Mouse (Mus musculus) kidney, postnatal 0 days (tissue): ENCODE results near the gene Klrb1. TPM values are rescaled to one million over a fixed set of nuclear protein-coding genes. Genes with fewer than 3 reads are reported as not detected.

ENCODE experiments used
- ATAC-seq: fragments of 200-750 bp; cut with Nextera tagmentation; replicated peaks from 2 replicates; pipeline ENCODE4 v1.8.0; 2017; ENCODE audit warnings: low read depth, moderate number of reproducible peaks, moderate TSS enrichment, moderate library complexity; ENCODE audit not compliant: low FRiP score
- DNase-seq: peaks from one replicate; pipeline ENCODE4 v3.0.0-alpha.2; 2016; ENCODE audit warnings: low spot score
- H3K27ac ChIP-seq: fragments of 300-500 bp; sonication (generic); 2 replicates; pipeline ENCODE4 v1.5.1; 2014; ENCODE audit warnings: mild to moderate bottlenecking
- H3K27me3 ChIP-seq: fragments of 300-500 bp; sonication (generic); 2 replicates; pipeline ENCODE4 v1.6.1; 2014; ENCODE audit warnings: low read length, mixed read lengths; ENCODE audit not compliant: insufficient read depth
- H3K36me3 ChIP-seq: fragments of 300-500 bp; sonication (generic); 2 replicates; pipeline ENCODE4 v1.6.1; 2014; ENCODE audit warnings: low read length, mixed read lengths; ENCODE audit not compliant: insufficient read depth
- H3K4me1 ChIP-seq: fragments of 300-500 bp; sonication (generic); replicated peaks from 2 replicates; pipeline ENCODE4 v1.6.1; 2014; ENCODE audit warnings: antibody characterized with exemption, low read length, mixed read lengths; ENCODE audit not compliant: insufficient read depth
- H3K4me2 ChIP-seq: fragments of 300-500 bp; sonication (generic); 2 replicates; pipeline ENCODE4 v1.6.1; 2014; ENCODE audit warnings: mild to moderate bottlenecking, low read length, moderate library complexity, mixed read lengths
- H3K4me3 ChIP-seq: fragments of 300-500 bp; sonication (generic); replicated peaks from 2 replicates; pipeline ENCODE4 v1.5.1; 2014; ENCODE audit warnings: low read depth, low read length
- H3K9ac ChIP-seq: fragments of 300-500 bp; sonication (generic); 2 replicates; pipeline ENCODE4 v1.6.1; 2014; ENCODE audit warnings: low read depth, low read length
- H3K9me3 ChIP-seq: fragments of 300-500 bp; sonication (generic); replicated peaks from 2 replicates; pipeline ENCODE4 v1.6.1; 2016; ENCODE audit warnings: low read length, inconsistent platforms, mixed read lengths
- CTCF ChIP-seq: IDR thresholded peaks from 2 replicates; pipeline ENCODE4 v1.5.1; 2016; ENCODE audit warnings: antibody characterized with exemption, low read depth, mild to moderate bottlenecking, moderate library complexity
- WGBS: fragments of 180-500 bp; shearing (Covaris S2); extraction: QIAGEN DNeasy Blood & Tissue Kit; methylation state at CpG from one replicate; pipeline ENCODE4 v1.1.7; 2014; 5-methylcytosine and 5-hydroxymethylcytosine counted together
- polyA plus RNA-seq: library from polyadenylated mRNA; unstranded; fragments of >200 nt; fragmentation: Nextera tagmentation; extraction: Ambion mirVana; gene quantifications from 2 replicates; pipeline ENCODE4 v1.2.1, GENCODE M21; 2015

Gene Klrb1
- polyA plus RNA-seq, 1 experiment from 2014 or later, result not detected

DNA sequence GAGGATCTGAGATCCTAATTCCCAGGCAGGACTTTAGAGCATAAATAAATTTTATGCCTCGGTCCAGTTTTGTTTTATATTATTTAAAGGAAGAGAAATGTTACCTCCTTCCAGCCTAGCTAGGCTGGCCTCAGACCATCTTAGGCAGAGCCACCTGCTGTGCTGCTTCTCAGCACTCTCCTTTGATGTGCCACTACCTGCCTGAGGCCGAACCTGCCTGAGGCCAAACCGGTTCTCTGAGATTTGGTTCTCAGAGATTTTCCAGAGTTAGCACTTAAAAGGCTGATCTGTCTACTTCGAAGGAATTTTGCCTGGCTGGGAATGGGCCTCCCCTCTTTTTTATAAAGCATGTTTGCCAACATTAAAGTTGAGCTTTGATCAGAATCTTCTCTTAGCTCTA, 52.9 kb downstream of the Klrb1 start:
- DNase-seq (no peak), ATAC-seq (no peak)
- no peak for TF ChIP-seq CTCF
- Histone ChIP-seq H3K4me2 (no peak overlapping the region), H3K36me3 (no peaks in the 10 kb centered on the region), H3K27ac (no peak overlapping the region), H3K4me3 (no peak overlapping the region), H3K9ac (no peak overlapping the region), H3K4me1 (no peaks in the 10 kb centered on the region), H3K27me3 (no peaks in the 10 kb centered on the region), H3K9me3 (no peaks in the 10 kb centered on the region)
- whole genome bisulfite sequencing, result 55% methylated on average over 4 of the region's 4 CpGs

DNA sequence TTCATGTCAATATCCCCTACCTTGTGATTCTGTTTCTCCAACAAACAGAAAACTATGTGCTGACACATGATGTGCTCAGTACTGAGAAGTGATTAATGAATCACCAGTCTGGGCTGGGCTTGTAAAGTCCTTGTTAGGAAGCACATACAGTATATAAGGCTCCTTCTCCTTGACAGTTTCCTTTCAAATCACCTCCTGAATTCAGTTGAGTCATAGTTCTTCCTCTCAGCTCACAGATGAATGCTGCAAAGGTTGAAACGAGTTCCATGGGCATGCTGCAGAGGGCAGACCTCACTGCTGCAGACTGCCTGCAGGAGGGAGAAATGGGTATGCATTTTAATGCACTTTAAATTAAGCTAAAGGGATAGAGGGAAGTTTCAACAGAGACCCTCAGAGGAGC, 60.7 kb downstream of the Klrb1 start, which contains the start of gene Clec2h:
Clec2h (plus strand) TSS at position 180 of the 400 bp plus-strand sequence.
- ATAC-seq (peak; percentile 78), DNase-seq (peak; percentile 21)
- Histone ChIP-seq H3K4me3 (no peak within 1 kb of the TSS), H3K27ac (no peak within 1 kb of the TSS), H3K4me1 (no peaks in the 10 kb centered on the region), H3K36me3 (no peaks in the 10 kb centered on the region), H3K4me2 (no peak within 1 kb of the TSS), H3K9me3 (no peaks in the 10 kb centered on the region), H3K9ac (no peak within 1 kb of the TSS), H3K27me3 (no peaks in the 10 kb centered on the region)
- 9% methylated on average over 1 of the region's 1 CpGs for WGBS
- peak; percentile 50; the same call in 1 of the 2 replicates for TF ChIP-seq CTCF

DNA sequence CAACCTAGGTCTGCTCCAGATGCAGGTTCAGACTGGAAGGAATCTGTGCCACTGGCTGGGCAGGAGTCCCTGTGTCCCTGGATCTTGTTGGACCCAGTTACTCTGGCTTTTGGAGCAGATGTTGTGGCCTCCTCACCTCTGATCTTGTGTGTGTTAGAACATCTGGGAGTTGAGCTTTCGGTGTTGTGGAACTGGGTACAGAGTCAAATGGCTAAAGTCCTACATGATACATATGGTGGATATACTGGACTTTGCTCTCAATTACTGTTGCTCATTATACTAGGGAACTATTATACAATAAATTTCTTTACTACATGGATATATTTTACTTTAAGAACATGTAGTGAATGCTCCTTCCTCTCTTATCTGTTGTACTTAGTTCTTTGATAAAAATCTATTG, 61.6 kb downstream of the Klrb1 start:
- Histone ChIP-seq H3K4me2 (no peak overlapping the region), H3K9ac (no peak overlapping the region), H3K27me3 (no peaks in the 10 kb centered on the region), H3K36me3 (no peaks in the 10 kb centered on the region), H3K4me3 (no peak overlapping the region), H3K4me1 (no peaks in the 10 kb centered on the region), H3K9me3 (no peaks in the 10 kb centered on the region), H3K27ac (no peak overlapping the region)
- ATAC-seq (no peak), DNase-seq (no peak)
- WGBS, result 93% methylated on average over 1 of the region's 1 CpGs
- TF ChIP-seq CTCF, result no peak

Other genes starting within 250 kb of the Klrb1 start
- gene Pzp, start 196.3 kb downstream of the Klrb1 start, polyA plus RNA-seq, result 0.25 and 0.79 TPM in 2 replicates
- gene A2ml1, start 141.5 kb downstream of the Klrb1 start, polyA plus RNA-seq, result 0.71 and 0.84 TPM in 2 replicates
- gene Klrb1a, start 99.5 kb downstream of the Klrb1 start, polyA plus RNA-seq, result 0.54 and 0.66 TPM in 2 replicates
- gene Clec2h, start 60.7 kb downstream of the Klrb1 start, polyA plus RNA-seq, result 1.9 and 2.2 TPM in 2 replicates
- gene Klrb1c, start 66.2 kb upstream of the Klrb1 start, polyA plus RNA-seq, result 0.16 and 0.17 TPM in 2 replicates
- not detected in 2 replicates for gene Gm44511, start 103.3 kb upstream of the Klrb1 start, polyA plus RNA-seq
- not detected in 2 replicates for gene Klrb1b, start 103.3 kb upstream of the Klrb1 start, polyA plus RNA-seq
- 0.12 TPM in 1 of 2 replicates, not detected in the other for gene Clec2i, start 164.5 kb upstream of the Klrb1 start, polyA plus RNA-seq
- 0.51 and 0.65 TPM in 2 replicates for gene BC035044, start 168.1 kb upstream of the Klrb1 start, polyA plus RNA-seq
- gene Clec2g, start 211.3 kb upstream of the Klrb1 start, polyA plus RNA-seq, result not detected in 2 replicates